Mouse (Mus musculus) heart, embryonic 14.5 days (tissue): ENCODE results near the gene Vwf. TPM values are rescaled to one million over a fixed set of nuclear protein-coding genes. Genes with fewer than 3 reads are reported as not detected.

ENCODE experiments used
- ATAC-seq: fragments of 200-750 bp; cut with Nextera tagmentation; 2 replicates; pipeline ENCODE4 v1.8.0; 2017; ENCODE audit warnings: low read depth, moderate TSS enrichment; ENCODE audit not compliant: insufficient number of reproducible peaks, insufficient read depth, low FRiP score
- H3K27ac ChIP-seq, 2 experiments: fragments of 200-500 bp in 1 of 2; fragments of 300-500 bp in 1 of 2; sonication (generic) in 1 of 2; replicated peaks in 1 of 2; 2 replicates each; pipeline ENCODE4 v1.5.1; 2012 to 2014; ENCODE audit warnings: low read depth in 2 of 2, low read length in 2 of 2, control low read depth in 1 of 2, mild to moderate bottlenecking in 1 of 2, mixed read lengths in 1 of 2; ENCODE audit not compliant: control insufficient read depth in 1 of 2, insufficient read depth in 1 of 2
- H3K27me3 ChIP-seq: fragments of 300-500 bp; sonication (generic); 2 replicates; pipeline ENCODE4 v1.6.1; 2014; ENCODE audit warnings: mild to moderate bottlenecking, low read length, control low read depth; ENCODE audit not compliant: control insufficient read depth, insufficient read depth
- H3K36me3 ChIP-seq: fragments of 300-500 bp; sonication (generic); 2 replicates; pipeline ENCODE4 v1.6.1; 2014; ENCODE audit warnings: mild to moderate bottlenecking, control low read depth, low read length, mixed read lengths; ENCODE audit not compliant: control insufficient read depth, insufficient read depth
- H3K4me1 ChIP-seq, 2 experiments: fragments of 200-500 bp in 1 of 2; fragments of 300-500 bp in 1 of 2; sonication (generic) in 1 of 2; 2 replicates each; pipeline ENCODE4 v1.6.1; 2012 to 2014; ENCODE audit warnings: low read length in 2 of 2, control low read depth in 1 of 2, mixed read lengths in 1 of 2; ENCODE audit not compliant: control insufficient read depth in 2 of 2, insufficient read depth in 2 of 2
- H3K4me2 ChIP-seq: fragments of 300-500 bp; sonication (generic); 2 replicates; pipeline ENCODE4 v1.6.1; 2014; ENCODE audit warnings: mild to moderate bottlenecking, low read length
- H3K4me3 ChIP-seq, 2 experiments: fragments of 200-500 bp in 1 of 2; fragments of 300-500 bp in 1 of 2; sonication (generic) in 1 of 2; 2 replicates each; pipeline ENCODE4 v1.5.1; 2012 to 2014; ENCODE audit warnings: low read length in 2 of 2, mild to moderate bottlenecking in 2 of 2, control low read depth in 1 of 2, low read depth in 1 of 2, moderate library complexity in 1 of 2; ENCODE audit not compliant: control insufficient read depth in 1 of 2, insufficient read depth in 1 of 2
- H3K9ac ChIP-seq: fragments of 300-500 bp; sonication (generic); 2 replicates; pipeline ENCODE4 v1.6.1; 2014; ENCODE audit warnings: mild to moderate bottlenecking, low read length
- H3K9me3 ChIP-seq: fragments of 300-500 bp; sonication (generic); 2 replicates; pipeline ENCODE4 v1.6.1; 2016; ENCODE audit warnings: low read length, control low read depth; ENCODE audit not compliant: control insufficient read depth
- WGBS: fragments of 180-500 bp; shearing (Covaris S2); extraction: QIAGEN DNeasy Blood & Tissue Kit; methylation state at CpG from one replicate; pipeline ENCODE4 v1.1.7; 2014; 5-methylcytosine and 5-hydroxymethylcytosine counted together
- polyA plus RNA-seq: library from polyadenylated mRNA; unstranded; fragments of >200 nt; fragmentation: Nextera tagmentation; extraction: Ambion mirVana; gene quantifications from 2 replicates; pipeline ENCODE4 v1.2.1, GENCODE M21; 2014

The Vwf gene
- polyA plus RNA-seq, 1 experiment from 2014 or later: 27.9 TPM

DNA sequence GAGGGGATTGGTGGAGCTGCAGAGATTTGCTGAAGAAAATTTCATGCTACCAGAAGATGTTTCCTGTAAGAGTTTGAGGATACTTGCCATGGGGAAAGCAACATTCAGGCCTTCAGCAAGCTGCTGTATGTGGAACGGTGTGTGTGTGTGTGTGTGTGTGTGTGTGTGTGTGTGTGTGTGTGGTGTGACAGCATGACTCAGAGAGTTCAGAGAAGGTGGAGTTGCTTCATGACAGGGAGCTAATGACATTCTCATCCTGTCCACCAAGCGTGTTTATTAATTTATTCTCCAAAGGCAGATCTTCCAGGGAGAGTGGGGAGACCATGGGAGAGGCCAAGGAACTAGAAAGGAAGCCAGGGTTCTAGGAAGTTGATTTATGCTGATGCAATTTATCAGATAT, 117.3 kb downstream of the Vwf start:
- H3K9me3 ChIP-seq: no peaks in the 10 kb centered on the region
- no peak overlapping the region for H3K9ac ChIP-seq
- no peak overlapping the region for H3K27ac ChIP-seq
- no peak overlapping the region for H3K4me2 ChIP-seq
- no peaks in the 10 kb centered on the region for H3K36me3 ChIP-seq
- H3K4me1 ChIP-seq: no peaks in the 10 kb centered on the region
- WGBS: 68% methylated on average over 2 of the region's 2 CpGs
- no peak overlapping the region for H3K4me3 ChIP-seq
- H3K27me3 ChIP-seq: no peaks in the 10 kb centered on the region
- ATAC-seq: no peak

DNA sequence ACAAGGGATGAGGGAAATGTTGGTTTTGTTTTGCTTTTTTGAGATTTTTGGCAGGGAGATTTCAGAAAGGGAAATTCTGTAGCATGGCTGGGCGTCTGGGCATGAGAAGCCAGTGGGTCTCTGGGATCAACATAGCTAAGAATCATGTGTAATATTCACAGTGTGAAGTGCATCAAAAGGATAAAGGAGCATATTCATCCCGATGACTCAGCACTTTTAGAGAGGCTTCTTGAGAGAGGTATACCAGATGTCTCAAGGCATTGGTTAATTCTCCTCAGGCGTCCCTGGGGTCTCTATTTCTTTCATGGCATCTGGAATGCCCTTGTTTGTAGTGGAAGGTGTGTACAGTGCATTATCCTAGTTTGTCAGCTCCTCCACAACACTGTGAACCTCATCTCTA, 125.3 kb downstream of the Vwf start:
- Histone ChIP-seq H3K4me3 (no peak overlapping the region), H3K27me3 (no peaks in the 10 kb centered on the region), H3K27ac (no peak overlapping the region), H3K4me2 (no peak overlapping the region), H3K36me3 (no peaks in the 10 kb centered on the region), H3K9ac (no peak overlapping the region), H3K9me3 (no peaks in the 10 kb centered on the region), H3K4me1 (no peaks in the 10 kb centered on the region)
- no peak for ATAC-seq
- WGBS: 69% methylated on average over 3 of the region's 3 CpGs

DNA sequence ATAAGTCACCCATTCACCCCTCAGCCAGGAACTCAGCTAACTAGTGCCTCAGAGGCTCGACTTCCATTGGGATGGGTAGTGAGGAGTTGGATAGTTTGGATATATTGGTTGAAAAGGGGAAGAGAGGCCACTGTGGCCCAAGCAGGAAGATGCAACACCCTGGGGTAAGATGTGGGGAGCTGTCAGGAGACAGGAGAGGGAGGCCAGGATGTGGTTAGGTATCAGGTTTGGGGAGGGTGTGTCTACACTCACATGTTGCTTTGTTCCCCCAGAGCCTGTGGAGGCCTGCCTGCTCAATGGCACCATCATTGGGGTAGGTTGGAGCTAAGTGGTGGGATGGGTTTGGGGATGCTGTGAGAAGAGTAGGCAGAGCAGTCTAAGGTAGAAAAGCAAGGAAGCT, 131.9 kb downstream of the Vwf start:
- 68% methylated on average over 1 of the region's 1 CpGs for WGBS

DNA sequence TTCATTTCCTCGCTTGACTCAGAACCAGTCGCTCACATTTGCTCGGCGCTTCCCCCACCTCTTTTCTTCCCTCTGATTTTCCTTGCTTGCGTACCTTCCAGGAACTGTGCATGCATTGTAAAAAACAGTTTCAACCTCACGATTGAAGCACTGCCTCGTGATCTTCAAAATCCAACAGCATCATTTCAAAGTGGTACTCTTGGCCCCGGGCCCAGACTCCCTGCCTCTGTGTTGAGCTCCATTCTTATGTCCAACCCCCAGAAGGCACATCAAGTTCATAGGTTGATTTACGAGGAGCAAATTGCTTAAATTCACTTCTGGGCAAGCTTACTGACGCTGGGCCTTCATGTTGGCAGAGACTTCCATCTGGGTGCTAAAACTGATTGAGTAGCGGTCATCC, 134.0 kb downstream of the Vwf start:
- Histone ChIP-seq H3K4me3 (no peak overlapping the region), H3K27me3 (no peaks in the 10 kb centered on the region), H3K36me3 (no peaks in the 10 kb centered on the region), H3K4me2 (no peak overlapping the region), H3K27ac (no peak overlapping the region), H3K4me1 (no peaks in the 10 kb centered on the region), H3K9me3 (no peaks in the 10 kb centered on the region), H3K9ac (no peak overlapping the region)
- ATAC-seq: no peak
- WGBS: 82% methylated on average over 11 of the region's 11 CpGs

More for the DNA sequence above, 131.9 kb downstream of the Vwf start:
- Histone ChIP-seq H3K36me3 (no peaks in the 10 kb centered on the region), H3K4me2 (no peak overlapping the region), H3K27me3 (no peaks in the 10 kb centered on the region), H3K9me3 (no peaks in the 10 kb centered on the region), H3K9ac (no peak overlapping the region), H3K27ac (no peak overlapping the region), H3K4me1 (no peaks in the 10 kb centered on the region), H3K4me3 (no peak overlapping the region)
- no peak for ATAC-seq

DNA sequence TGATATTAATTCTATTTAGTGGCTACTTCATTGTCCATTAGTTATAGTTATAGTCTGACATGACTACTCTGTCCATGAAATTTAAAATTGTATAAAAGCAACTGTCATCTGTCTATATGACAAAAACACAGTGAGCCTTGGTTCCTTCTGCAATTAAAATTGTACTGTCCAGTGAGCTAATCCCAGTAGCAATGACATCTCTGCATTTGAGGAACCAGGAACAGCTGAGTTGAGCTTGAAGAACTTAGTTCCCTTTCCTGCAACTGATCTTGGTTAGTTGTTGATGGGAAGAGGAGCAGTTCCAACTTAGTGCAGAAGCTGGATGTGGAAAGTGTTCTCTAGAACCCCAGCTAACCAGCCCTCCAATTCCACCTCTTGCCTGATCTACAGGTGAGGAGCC, 138.8 kb downstream of the Vwf start:
- Histone ChIP-seq H3K36me3 (no peaks in the 10 kb centered on the region), H3K27ac (no peak overlapping the region), H3K4me3 (no peak overlapping the region), H3K27me3 (peaks cover 11% of the 10 kb centered on the region; the same call in 1 of the 2 replicates), H3K4me1 (peaks cover 6 to 7% of the 10 kb centered on the region in 2 experiments; a peak in 3 of 4 replicates), H3K9me3 (no peaks in the 10 kb centered on the region), H3K4me2 (no peak overlapping the region), H3K9ac (no peak overlapping the region)
- no peak for ATAC-seq

DNA sequence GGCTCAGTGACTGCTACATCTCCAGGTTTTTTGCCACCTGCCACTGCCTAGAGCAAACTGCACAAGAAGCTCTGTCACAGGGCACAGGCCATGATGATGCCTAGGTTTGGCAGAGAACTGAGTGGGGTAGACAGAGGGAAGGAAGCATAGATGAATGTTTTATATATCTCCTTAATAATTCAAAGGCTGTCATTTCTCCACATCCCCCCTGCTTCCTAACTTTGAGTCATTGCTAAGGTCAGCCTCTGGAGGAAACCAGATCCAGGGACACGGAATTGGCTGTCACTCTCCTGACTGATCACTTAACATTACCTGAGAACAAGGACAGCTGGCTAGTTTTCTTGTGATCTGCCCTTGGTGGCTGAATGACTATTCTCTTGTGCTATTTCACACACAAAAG, 141.4 kb downstream of the Vwf start:
- no peak overlapping the region for H3K9ac ChIP-seq
- WGBS: 57% methylated on average over 1 of the region's 1 CpGs
- ATAC-seq: no peak
- no peak overlapping the region for H3K4me3 ChIP-seq
- H3K36me3 ChIP-seq: no peaks in the 10 kb centered on the region
- peaks cover 9 to 10% of the 10 kb centered on the region in 2 experiments; a peak in 3 of 4 replicates for H3K4me1 ChIP-seq
- H3K9me3 ChIP-seq: no peaks in the 10 kb centered on the region
- H3K4me2 ChIP-seq: no peak overlapping the region
- H3K27ac ChIP-seq: no peak overlapping the region
- peaks cover 20% of the 10 kb centered on the region; the same call in 1 of the 2 replicates for H3K27me3 ChIP-seq

DNA sequence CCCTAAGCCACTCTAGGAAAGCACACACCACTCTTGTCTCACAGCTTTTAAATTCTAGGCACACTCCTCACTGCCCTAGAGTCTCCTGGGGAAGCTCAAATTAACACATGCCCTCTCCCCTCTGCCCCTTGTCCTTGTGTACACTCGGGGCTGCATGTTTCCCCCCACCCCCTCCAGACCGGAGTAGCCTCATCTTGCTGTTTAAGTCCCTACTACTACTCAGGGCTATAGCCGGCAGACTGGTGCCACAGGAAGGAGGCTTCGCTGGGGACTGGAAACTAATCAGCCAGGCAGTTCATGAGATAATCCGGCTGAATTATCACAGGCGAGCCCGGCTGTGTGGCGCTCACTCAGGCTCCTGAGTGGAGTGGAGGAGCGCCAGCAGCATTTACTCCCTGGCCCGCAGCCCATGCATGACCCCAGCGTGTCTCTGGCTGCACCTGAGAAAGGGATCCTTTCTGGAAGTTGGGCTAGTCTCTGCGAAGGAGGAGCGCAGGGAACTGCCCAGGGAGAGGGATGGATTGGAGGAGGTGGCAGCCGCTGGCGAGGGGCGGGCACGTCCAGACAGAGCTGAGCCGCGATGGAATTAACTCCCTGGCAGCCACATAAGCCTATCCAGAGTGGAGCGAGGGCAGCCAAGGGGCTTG, 143.6 kb downstream of the Vwf start, which contains the start of gene Ano2:
TSS of gene Ano2 (plus strand) at position 363 of the 647 bp plus-strand sequence.
- Histone ChIP-seq H3K4me2 (peak within 1 kb of the TSS; percentile 68), H3K9ac (0 out of 2 replicates have a peak within 1 kb of the TSS, but pooled peaks have one; percentile 22), H3K4me1 (peaks cover 11 to 14% of the 10 kb centered on the region in 2 experiments; a peak in 3 of 4 replicates), H3K27ac (no peak within 1 kb of the TSS), H3K9me3 (no peaks in the 10 kb centered on the region), H3K4me3 (peak within 1 kb of the TSS; percentile 24 to 28; a peak in 3 of 4 replicates), H3K27me3 (peaks cover 20% of the 10 kb centered on the region; the same call in 1 of the 2 replicates), H3K36me3 (no peaks in the 10 kb centered on the region)
- ATAC-seq: no peak
- 5% methylated on average over 20 of the region's 20 CpGs for WGBS

DNA sequence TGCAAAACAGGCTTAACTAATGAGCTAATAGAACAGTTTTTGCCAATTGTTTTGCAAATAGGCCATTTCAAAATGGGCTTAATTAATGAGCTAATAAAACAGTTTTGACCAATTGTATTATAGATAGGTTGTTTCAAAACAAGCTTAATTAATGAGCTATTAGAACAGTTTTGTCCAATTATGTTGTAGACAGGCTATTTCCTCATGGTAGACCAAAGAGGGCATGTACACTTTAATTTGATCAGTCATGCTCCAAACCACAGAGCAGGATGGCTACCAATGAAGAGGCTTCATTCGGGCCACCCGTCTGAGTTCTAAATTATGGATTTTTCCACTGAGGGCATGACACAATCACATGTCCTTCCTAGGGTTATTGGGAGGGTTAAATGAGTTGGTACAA, 154.6 kb downstream of the Vwf start:
- Histone ChIP-seq H3K4me2 (no peak overlapping the region), H3K27ac (no peak overlapping the region), H3K4me3 (no peak overlapping the region), H3K4me1 (no peaks in the 10 kb centered on the region), H3K9me3 (no peaks in the 10 kb centered on the region), H3K9ac (no peak overlapping the region), H3K36me3 (no peaks in the 10 kb centered on the region), H3K27me3 (no peaks in the 10 kb centered on the region)
- 88% methylated on average over 2 of the region's 2 CpGs for WGBS
- no peak for ATAC-seq
